Mouse (Mus musculus): Measurements from ENCODE around the gene Klf12. TPM values are rescaled to one million over a fixed set of nuclear protein-coding genes. Genes with fewer than 3 reads are reported as not detected.
A peak's percentile ranks its signal among the peaks of the same experiment; 100 is the strongest.

Gene Klf12
- polyA plus RNA-seq, 1 experiment from 2014 or later = 50.3 TPM

DNA sequence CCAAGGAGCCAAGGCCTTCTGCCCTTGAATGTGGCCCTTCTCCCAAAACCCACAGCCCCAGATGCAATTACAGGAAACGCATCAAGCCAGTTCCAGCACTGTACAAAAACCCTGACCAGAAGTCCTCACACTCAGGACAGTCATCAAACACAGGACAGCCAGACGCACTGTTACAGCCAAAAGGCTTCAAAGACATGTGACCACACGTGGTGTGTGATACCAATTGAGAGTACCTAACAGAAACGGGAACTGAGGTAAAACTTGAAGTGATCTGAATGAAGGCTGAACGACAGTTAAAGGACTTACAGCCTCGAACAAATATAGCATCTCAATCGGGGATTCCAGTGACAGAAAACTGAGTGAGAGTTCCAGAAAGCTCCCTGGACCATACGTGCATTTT, 87.3 kb downstream of the Klf12 start:
- ATAC-seq (ENCODE audit: low FRiP score, low read depth) = no peak
- Histone ChIP-seq H3K4me2 (replicated peaks) (no peak overlapping the region), H3K27me3 (no peaks in the 10 kb centered on the region), H3K27ac (replicated peaks) (no peak overlapping the region), H3K36me3 (peaks cover 6% of the 10 kb centered on the region; the same call in 1 of the 2 replicates), H3K9me3 (no peaks in the 10 kb centered on the region), H3K4me1 (no peaks in the 10 kb centered on the region), H3K4me3 (no peak overlapping the region), H3K9ac (replicated peaks) (no peak overlapping the region)
- WGBS = 96% methylated on average over 8 of the region's 8 CpGs

DNA sequence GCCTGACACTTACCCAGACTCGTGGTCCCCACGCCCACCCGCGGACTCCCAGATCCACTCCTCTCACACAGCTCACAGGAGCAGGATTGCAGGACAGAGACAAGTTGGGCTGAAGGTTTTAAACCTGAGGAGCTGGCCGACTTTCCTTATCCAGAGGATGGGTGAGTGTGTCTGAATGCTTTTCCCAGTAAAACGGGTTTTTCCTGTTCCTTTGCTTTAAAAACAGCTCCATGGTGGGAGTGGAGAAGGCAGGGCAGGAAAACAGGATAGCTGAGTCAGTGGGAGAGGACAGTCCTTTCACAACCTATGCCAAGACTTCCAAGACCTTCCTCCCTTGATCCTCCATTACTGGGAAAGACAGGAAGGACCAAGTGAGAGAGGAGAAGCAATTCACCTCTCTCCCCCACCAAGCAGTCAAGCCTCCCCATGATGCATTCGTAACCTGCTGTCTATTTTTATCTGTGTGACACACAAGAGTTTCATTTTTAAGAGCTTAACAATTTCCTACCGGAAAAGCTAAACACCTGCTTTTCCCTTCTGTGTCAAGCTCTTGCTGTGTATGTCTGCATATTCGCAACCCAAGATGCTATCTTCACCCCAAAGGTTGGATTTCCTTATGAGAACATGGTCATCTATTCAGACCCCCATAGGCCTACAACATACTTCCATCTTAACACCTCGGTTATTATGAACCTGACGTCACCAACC, 94.8 kb downstream of the Klf12 start:
- Histone ChIP-seq H3K9me3 (no peaks in the 10 kb centered on the region), H3K4me3 (no peak overlapping the region), H3K4me1 (peaks cover 14% of the 10 kb centered on the region), H3K4me2 (replicated peaks) (no peak overlapping the region), H3K36me3 (no peaks in the 10 kb centered on the region), H3K9ac (replicated peaks) (no peak overlapping the region), H3K27ac (replicated peaks) (no peak overlapping the region), H3K27me3 (no peaks in the 10 kb centered on the region)
- ATAC-seq (ENCODE audit: low FRiP score, low read depth) = no peak
- WGBS = 86% methylated on average over 11 of the region's 11 CpGs

DNA sequence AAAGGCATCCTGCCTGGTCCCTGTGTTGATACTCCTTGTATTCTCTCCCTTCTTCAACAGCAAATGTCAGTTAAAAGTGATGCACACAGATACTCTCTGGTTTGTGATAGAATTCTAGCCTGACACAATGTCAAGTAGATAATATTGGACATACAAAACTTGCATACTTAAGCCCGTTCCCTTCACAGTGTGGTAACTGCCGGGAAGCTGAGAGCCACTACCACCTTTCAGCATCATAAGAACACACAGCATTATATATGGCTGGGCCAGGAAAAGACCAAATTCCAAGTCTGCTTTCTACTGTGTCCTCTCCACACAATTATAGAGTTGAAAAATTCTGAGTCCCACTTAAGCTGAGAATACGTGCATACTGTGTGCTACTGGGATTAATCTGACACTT, 97.1 kb downstream of the Klf12 start:
- WGBS = 26% methylated on average over 3 of the region's 3 CpGs
- H3K4me1 ChIP-seq = peaks cover 14% of the 10 kb centered on the region
- 0 out of 2 replicates have a peak overlapping the region, but pooled peaks have one; percentile 30 for H3K27ac ChIP-seq (replicated peaks)
- no peak overlapping the region for H3K4me2 ChIP-seq (replicated peaks)
- H3K9ac ChIP-seq (replicated peaks) = no peak overlapping the region
- H3K27me3 ChIP-seq = no peaks in the 10 kb centered on the region
- H3K9me3 ChIP-seq = no peaks in the 10 kb centered on the region
- no peak overlapping the region for H3K4me3 ChIP-seq
- peak; percentile 50; the same call in 1 of the 2 replicates for ATAC-seq (ENCODE audit: low FRiP score, low read depth)
- no peaks in the 10 kb centered on the region for H3K36me3 ChIP-seq

DNA sequence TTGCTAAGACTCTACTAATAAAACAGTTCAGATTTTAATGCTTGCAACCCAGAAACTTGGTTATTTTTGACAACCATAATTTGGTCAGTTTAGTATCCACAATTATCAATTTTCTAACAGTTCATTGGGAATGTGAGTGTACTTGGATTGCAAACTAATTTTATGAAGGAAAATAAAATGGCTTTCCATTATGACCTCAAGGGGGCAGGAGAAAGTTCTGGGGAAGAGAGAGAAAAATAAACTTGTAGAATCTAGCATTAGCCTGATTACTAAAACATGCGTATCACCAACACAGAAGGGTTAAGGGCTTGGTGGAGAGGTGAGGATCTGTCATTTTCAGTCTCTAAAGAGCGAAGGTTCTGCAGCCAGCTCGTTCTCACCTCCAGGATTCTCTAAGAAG, 106.7 kb downstream of the Klf12 start:
- Histone ChIP-seq H3K27ac (replicated peaks) (no peak overlapping the region), H3K4me2 (replicated peaks) (no peak overlapping the region), H3K4me3 (no peak overlapping the region), H3K4me1 (no peaks in the 10 kb centered on the region), H3K9me3 (no peaks in the 10 kb centered on the region), H3K36me3 (no peaks in the 10 kb centered on the region), H3K27me3 (no peaks in the 10 kb centered on the region), H3K9ac (replicated peaks) (no peak overlapping the region)
- WGBS = 82% methylated on average over 3 of the region's 3 CpGs
- ATAC-seq (ENCODE audit: low FRiP score, low read depth) = no peak

DNA sequence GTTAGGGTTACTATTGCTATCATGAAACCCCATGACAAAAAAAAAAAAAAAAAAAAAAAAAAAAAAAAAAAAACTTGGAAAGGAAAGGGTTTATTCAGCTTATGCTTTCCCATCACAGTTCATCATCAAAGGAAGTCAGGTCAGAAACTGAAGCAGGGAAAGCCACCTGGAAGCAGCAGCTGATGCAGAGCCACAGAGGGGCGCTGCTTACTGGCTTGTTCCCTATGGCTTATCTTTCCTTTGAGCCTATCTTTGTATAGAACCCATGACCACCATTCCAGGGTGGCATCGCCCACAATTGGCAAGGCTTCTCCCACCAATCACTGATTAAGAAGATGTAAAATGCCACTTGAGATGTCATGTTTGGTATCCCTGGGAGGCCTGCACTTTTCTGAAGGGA, 119.4 kb downstream of the Klf12 start:
- H3K4me3 ChIP-seq = no peak overlapping the region
- H3K27me3 ChIP-seq = no peaks in the 10 kb centered on the region
- no peak overlapping the region for H3K9ac ChIP-seq (replicated peaks)
- 0 out of 2 replicates have a peak, but pooled peaks cover 4% of the 10 kb centered on the region for H3K4me1 ChIP-seq
- no peak for ATAC-seq (ENCODE audit: low FRiP score, low read depth)
- no peaks in the 10 kb centered on the region for H3K9me3 ChIP-seq
- no peaks in the 10 kb centered on the region for H3K36me3 ChIP-seq
- H3K4me2 ChIP-seq (replicated peaks) = no peak overlapping the region
- H3K27ac ChIP-seq (replicated peaks) = no peak overlapping the region
- 89% methylated on average over 2 of the region's 2 CpGs for WGBS

DNA sequence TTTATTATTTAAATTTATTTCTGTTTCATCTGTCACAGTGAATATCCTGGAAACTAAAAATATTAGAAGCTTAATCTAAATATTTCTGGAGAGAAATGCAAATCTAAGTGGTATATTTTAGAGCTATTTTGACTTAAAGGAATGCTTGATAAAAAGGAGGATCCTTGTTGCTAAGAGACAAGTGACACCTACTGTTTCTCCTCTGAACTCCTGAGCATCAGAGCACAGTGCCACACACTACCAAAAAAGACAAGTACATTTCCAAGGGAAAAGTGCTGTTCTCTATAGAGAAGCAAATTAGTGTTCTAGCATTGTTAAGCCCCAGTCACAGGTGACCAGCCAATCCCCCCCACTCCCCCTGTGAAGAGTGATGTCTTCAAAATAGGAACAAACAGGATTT, 127.8 kb downstream of the Klf12 start:
- H3K36me3 ChIP-seq = no peaks in the 10 kb centered on the region

DNA sequence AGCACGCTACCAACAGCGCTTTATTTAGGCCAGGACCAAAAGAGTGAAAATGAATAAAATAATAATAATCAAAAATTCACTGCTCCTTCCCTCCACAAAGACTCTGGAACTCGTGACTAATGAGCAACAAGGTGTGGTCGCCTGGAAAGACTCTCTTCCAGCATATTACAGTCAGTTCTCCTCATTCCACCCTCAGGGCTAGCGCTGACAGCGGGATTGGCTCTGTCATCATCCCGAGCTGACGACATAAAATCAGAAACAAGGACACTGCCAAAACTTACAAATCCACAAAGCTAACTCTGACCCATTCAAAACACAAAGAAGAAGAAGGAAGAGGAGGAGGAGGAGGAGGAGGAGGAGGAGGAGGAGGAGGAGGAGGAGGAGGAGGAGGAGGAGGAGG, 136.8 kb downstream of the Klf12 start:
- no peaks in the 10 kb centered on the region for H3K27me3 ChIP-seq
- H3K9ac ChIP-seq (replicated peaks) = no peak overlapping the region
- no peaks in the 10 kb centered on the region for H3K9me3 ChIP-seq
- no peak overlapping the region for H3K4me3 ChIP-seq
- no peak overlapping the region for H3K4me2 ChIP-seq (replicated peaks)
- ATAC-seq (ENCODE audit: low FRiP score, low read depth) = no peak
- peaks cover 22% of the 10 kb centered on the region for H3K36me3 ChIP-seq
- no peak overlapping the region for H3K27ac ChIP-seq (replicated peaks)
- 92% methylated on average over 8 of the region's 8 CpGs for WGBS
- H3K4me1 ChIP-seq = no peaks in the 10 kb centered on the region

More for the DNA sequence above, 127.8 kb downstream of the Klf12 start:
- Histone ChIP-seq H3K4me3 (no peak overlapping the region), H3K9ac (replicated peaks) (no peak overlapping the region), H3K4me2 (replicated peaks) (no peak overlapping the region), H3K27me3 (no peaks in the 10 kb centered on the region), H3K27ac (replicated peaks) (no peak overlapping the region), H3K4me1 (peaks cover 3% of the 10 kb centered on the region; the same call in 1 of the 2 replicates), H3K9me3 (no peaks in the 10 kb centered on the region)
- ATAC-seq (ENCODE audit: low FRiP score, low read depth) = no peak

DNA sequence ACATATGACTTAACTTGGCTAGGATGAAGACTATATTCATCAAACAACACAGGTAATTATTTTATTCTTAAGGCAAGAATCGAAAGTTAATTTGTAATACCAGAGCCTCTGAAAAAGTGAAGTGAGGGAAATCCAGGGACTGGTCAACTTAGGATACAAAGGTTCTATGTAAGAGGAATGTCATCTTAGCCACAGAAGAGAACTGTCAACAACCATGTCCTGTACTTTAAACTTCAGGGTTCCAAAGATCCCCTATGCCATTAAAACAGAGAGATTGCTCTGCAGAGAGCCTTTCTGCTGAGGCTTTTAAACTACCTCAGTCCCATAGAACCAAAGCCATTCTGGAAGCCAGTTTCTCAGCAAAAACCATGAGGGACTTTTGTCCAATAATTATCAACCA, 144.1 kb downstream of the Klf12 start:
- ATAC-seq (ENCODE audit: low FRiP score, low read depth) = no peak
- Histone ChIP-seq H3K4me1 (no peaks in the 10 kb centered on the region), H3K4me2 (replicated peaks) (no peak overlapping the region), H3K27ac (replicated peaks) (no peak overlapping the region), H3K27me3 (no peaks in the 10 kb centered on the region), H3K4me3 (no peak overlapping the region), H3K9me3 (no peaks in the 10 kb centered on the region), H3K36me3 (peaks cover 13% of the 10 kb centered on the region), H3K9ac (replicated peaks) (no peak overlapping the region)
- 96% methylated on average over 1 of the region's 1 CpGs for WGBS

DNA sequence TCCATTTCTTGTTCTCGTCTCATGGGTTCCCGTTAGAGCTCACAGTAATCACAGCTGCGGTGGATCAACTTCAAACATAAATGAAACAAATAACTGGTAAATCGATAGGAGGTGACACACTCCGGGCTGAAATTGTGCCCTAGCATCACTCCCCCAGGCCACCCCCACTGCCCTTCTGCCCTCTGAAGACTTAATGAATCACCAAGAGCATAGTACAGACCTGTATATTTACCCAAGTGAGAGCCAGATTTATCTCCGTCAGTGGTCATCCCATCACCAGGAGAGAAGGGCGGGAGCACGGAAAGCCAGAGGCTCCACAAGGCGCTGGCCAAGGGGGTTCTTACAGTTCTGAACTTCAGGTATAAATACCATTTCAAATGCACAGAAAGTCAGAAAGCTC, 150.2 kb downstream of the Klf12 start:
- no peak overlapping the region for H3K9ac ChIP-seq (replicated peaks)
- H3K4me3 ChIP-seq = no peak overlapping the region
- H3K9me3 ChIP-seq = no peaks in the 10 kb centered on the region
- ATAC-seq (ENCODE audit: low FRiP score, low read depth) = no peak
- H3K4me1 ChIP-seq = no peaks in the 10 kb centered on the region
- WGBS = 87% methylated on average over 9 of the region's 9 CpGs
- no peak overlapping the region for H3K4me2 ChIP-seq (replicated peaks)
- H3K36me3 ChIP-seq = no peaks in the 10 kb centered on the region
- no peak overlapping the region for H3K27ac ChIP-seq (replicated peaks)
- H3K27me3 ChIP-seq = no peaks in the 10 kb centered on the region

DNA sequence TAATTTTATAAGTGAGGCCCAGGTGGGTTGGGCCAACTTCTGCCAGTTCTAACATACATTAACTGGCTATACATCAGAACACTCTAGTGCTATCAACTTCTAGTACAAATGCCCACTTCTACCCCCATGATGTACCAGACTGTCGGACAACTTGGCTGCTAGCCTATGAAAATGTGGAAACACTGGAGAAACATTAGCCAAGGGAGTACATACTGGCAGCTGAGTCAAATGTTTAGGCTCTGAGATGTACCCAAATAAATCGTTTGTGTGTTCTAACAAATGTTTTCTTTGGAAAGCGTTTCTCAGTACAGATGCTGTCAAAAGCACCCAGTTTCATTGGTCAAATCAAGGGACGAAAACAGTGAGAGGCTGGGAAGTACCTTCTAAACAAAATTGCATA, 152.0 kb downstream of the Klf12 start:
- Histone ChIP-seq H3K27me3 (no peaks in the 10 kb centered on the region), H3K4me3 (no peak overlapping the region), H3K4me2 (replicated peaks) (no peak overlapping the region), H3K4me1 (no peaks in the 10 kb centered on the region), H3K36me3 (no peaks in the 10 kb centered on the region), H3K27ac (replicated peaks) (no peak overlapping the region), H3K9me3 (no peaks in the 10 kb centered on the region), H3K9ac (replicated peaks) (no peak overlapping the region)
- 90% methylated on average over 4 of the region's 4 CpGs for WGBS
- ATAC-seq (ENCODE audit: low FRiP score, low read depth) = no peak

DNA sequence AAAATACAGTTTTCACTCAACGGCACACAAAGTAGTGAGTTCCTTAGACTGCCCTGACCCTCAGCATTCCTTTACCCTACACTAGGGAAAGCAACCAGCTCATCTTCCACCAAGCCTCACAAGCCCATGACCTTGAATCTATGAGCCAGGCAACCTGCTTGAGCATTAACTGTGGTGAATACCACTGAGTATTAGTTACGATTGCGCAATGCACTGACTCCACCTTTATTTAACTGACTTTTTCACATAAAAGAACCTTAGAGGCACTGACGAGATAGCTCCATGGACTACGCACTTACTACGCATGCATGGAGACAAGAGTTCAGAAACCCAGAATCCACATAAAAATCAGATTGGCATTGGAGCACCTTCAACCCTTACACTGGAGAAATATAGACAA, 158.4 kb downstream of the Klf12 start:
- H3K9me3 ChIP-seq = no peaks in the 10 kb centered on the region
- 56% methylated on average over 6 of the region's 6 CpGs for WGBS
- ATAC-seq (ENCODE audit: low FRiP score, low read depth) = no peak
- no peak overlapping the region for H3K4me3 ChIP-seq
- H3K9ac ChIP-seq (replicated peaks) = no peak overlapping the region
- no peaks in the 10 kb centered on the region for H3K36me3 ChIP-seq
- no peak overlapping the region for H3K27ac ChIP-seq (replicated peaks)
- H3K4me1 ChIP-seq = peaks cover 4% of the 10 kb centered on the region; the same call in 1 of the 2 replicates
- H3K27me3 ChIP-seq = no peaks in the 10 kb centered on the region
- no peak overlapping the region for H3K4me2 ChIP-seq (replicated peaks)

DNA sequence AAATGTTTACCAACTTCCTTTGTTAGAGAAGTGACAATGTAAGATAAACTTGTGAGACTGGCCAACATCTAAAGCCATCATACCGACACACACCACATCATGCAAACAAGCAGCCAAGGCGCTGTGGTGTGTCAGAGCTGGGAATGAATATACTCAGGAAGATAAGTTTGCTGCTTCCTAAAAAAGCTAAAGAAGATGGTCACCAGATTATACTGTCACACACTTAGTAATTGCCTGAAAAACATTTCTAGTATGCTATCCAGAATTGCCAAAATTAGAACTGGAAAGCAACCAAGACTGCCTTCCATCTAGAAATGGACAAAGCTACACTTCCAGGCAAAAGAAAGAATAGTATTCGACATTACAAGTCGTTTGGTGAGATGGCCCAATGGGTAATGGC, 163.4 kb downstream of the Klf12 start:
- Histone ChIP-seq H3K27me3 (no peaks in the 10 kb centered on the region), H3K4me1 (peaks cover under 1% of the 10 kb centered on the region; the same call in 1 of the 2 replicates), H3K9ac (replicated peaks) (no peak overlapping the region), H3K4me2 (replicated peaks) (no peak overlapping the region), H3K27ac (replicated peaks) (no peak overlapping the region), H3K4me3 (no peak overlapping the region), H3K9me3 (no peaks in the 10 kb centered on the region), H3K36me3 (no peaks in the 10 kb centered on the region)
- ATAC-seq (ENCODE audit: low FRiP score, low read depth) = no peak
- 91% methylated on average over 4 of the region's 4 CpGs for WGBS

DNA sequence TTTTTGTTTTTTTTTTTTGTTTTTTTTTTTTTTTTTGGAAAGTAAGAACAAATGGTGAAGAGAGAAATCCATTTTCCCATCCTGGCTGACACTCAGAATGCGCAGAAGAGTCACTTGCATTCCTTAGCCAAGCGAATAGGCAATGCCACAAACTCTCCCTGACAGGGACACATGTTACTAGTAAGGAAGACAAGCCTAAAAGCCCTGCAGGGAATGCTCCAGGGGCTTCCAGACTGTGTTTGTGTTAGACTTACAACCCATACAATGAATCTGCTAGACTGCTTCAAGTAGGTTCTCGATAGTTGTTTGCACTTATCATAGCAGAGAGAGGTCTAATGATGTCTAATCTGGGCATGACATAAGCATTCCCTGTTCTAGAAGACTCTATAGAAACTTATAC, 164.6 kb downstream of the Klf12 start:
- ATAC-seq (ENCODE audit: low FRiP score, low read depth) = no peak
- Histone ChIP-seq H3K27me3 (no peaks in the 10 kb centered on the region), H3K4me3 (no peak overlapping the region), H3K36me3 (no peaks in the 10 kb centered on the region), H3K4me2 (replicated peaks) (no peak overlapping the region), H3K9ac (replicated peaks) (no peak overlapping the region), H3K27ac (replicated peaks) (no peak overlapping the region), H3K9me3 (no peaks in the 10 kb centered on the region), H3K4me1 (no peaks in the 10 kb centered on the region)
- WGBS = 82% methylated on average over 3 of the region's 3 CpGs

All from midbrain, embryonic 12.5 days (tissue).